Mouse (Mus musculus) neural tube, embryonic 13.5 days (tissue): ENCODE results near the gene Prdm16. TPM values are rescaled to one million over a fixed set of nuclear protein-coding genes. Genes with fewer than 3 reads are reported as not detected.
A peak's percentile ranks its signal among the peaks of the same experiment; 100 is the strongest.

Experiments used
- ATAC-seq: fragments of 200-750 bp; cut with Nextera tagmentation; 2 replicates; pipeline ENCODE4 v1.8.0; 2017; ENCODE audit warnings: low read depth, mild to moderate bottlenecking, moderate TSS enrichment, moderate library complexity
- H3K27ac ChIP-seq: fragments of 300-500 bp; sonication (generic); replicated peaks from 2 replicates; pipeline ENCODE4 v1.5.1; 2015; ENCODE audit warnings: moderate library complexity, mild to moderate bottlenecking, inconsistent platforms
- H3K27me3 ChIP-seq: fragments of 300-500 bp; sonication (generic); 2 replicates; pipeline ENCODE4 v1.6.1; 2015; ENCODE audit warnings: mild to moderate bottlenecking, inconsistent platforms
- H3K36me3 ChIP-seq: fragments of 300-500 bp; sonication (generic); 2 replicates; pipeline ENCODE4 v1.6.1; 2015; ENCODE audit warnings: mild to moderate bottlenecking, inconsistent platforms
- H3K4me1 ChIP-seq: fragments of 300-500 bp; sonication (generic); replicated peaks from 2 replicates; pipeline ENCODE4 v1.6.1; 2015; ENCODE audit warnings: inconsistent platforms
- H3K4me2 ChIP-seq: fragments of 300-500 bp; sonication (generic); 2 replicates; pipeline ENCODE4 v1.6.1; 2015; ENCODE audit warnings: inconsistent platforms, mild to moderate bottlenecking, moderate library complexity
- H3K4me3 ChIP-seq: fragments of 300-500 bp; sonication (generic); 2 replicates; pipeline ENCODE4 v1.5.1; 2015; ENCODE audit warnings: mild to moderate bottlenecking, inconsistent platforms
- H3K9ac ChIP-seq: fragments of 300-500 bp; sonication (generic); 2 replicates; pipeline ENCODE4 v1.6.1; 2015; ENCODE audit warnings: moderate library complexity, mild to moderate bottlenecking, inconsistent platforms
- H3K9me3 ChIP-seq: fragments of 300-500 bp; sonication (generic); 2 replicates; pipeline ENCODE4 v1.6.1; 2016; ENCODE audit warnings: inconsistent platforms
- WGBS: fragments of 180-500 bp; shearing (Covaris S2); methylation state at CpG from one replicate; pipeline ENCODE4 v1.1.7; 2015; 5-methylcytosine and 5-hydroxymethylcytosine counted together
- polyA plus RNA-seq: library from polyadenylated mRNA; unstranded; fragments of >200 nt; fragmentation: Nextera tagmentation; extraction: Ambion mirVana; gene quantifications from 2 replicates; pipeline ENCODE4 v1.2.1, GENCODE M21; 2015

Gene Prdm16
- polyA plus RNA-seq, 1 experiment from 2014 or later, result 10.0 TPM

DNA sequence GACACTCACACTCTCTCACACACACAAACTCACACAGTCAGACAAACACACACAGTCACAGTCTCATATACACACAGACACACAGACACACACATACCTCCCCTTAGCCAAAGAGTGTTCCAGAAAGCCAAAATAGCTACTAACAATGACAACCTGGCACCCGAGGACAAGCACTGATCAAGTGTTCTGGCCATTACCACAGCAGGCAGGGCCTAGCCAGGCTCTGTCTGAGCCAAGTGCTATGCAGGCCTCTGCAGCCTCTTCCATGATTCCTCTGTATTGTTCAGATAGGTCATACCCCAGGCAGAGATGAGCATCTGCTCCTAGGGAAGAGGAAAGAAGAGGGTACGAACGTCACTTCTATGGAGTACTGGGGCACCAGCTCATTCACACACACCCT lies 13.4 kb downstream of the Prdm16 start:
- ATAC-seq, result no peak
- Histone ChIP-seq H3K36me3 (no peaks in the 10 kb centered on the region), H3K27me3 (peaks cover 76% of the 10 kb centered on the region), H3K9me3 (no peaks in the 10 kb centered on the region), H3K4me2 (no peak overlapping the region), H3K27ac (no peak overlapping the region), H3K4me3 (no peak overlapping the region), H3K4me1 (peaks cover 42% of the 10 kb centered on the region), H3K9ac (no peak overlapping the region)
- WGBS, result 66% methylated on average over 3 of the region's 3 CpGs

DNA sequence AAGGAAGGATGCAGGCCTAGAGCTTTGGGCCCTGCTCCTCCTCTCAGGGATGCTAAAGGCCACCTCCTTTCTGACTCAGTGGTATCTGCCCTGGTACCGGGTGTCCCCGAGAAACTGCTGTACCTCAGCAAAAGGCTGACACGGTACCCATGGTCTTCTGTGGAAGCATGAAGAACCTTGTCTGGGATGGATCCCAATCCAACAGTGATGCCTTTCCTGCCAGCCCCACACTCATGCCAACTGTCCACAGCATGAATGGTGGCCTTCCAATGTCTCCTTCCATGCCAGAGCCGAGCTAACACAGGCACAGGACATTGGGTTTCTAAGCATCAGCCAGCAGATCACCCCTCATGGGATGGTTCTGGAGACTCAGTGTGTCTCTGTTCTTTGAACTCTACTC lies 14.2 kb downstream of the Prdm16 start:
- H3K4me3 ChIP-seq, result no peak overlapping the region
- peaks cover 43% of the 10 kb centered on the region for H3K4me1 ChIP-seq
- H3K4me2 ChIP-seq, result no peak overlapping the region
- peaks cover 75% of the 10 kb centered on the region for H3K27me3 ChIP-seq
- no peaks in the 10 kb centered on the region for H3K9me3 ChIP-seq
- no peak overlapping the region for H3K9ac ChIP-seq
- no peak overlapping the region for H3K27ac ChIP-seq
- H3K36me3 ChIP-seq, result no peaks in the 10 kb centered on the region
- WGBS, result 89% methylated on average over 4 of the region's 4 CpGs
- ATAC-seq, result no peak

DNA sequence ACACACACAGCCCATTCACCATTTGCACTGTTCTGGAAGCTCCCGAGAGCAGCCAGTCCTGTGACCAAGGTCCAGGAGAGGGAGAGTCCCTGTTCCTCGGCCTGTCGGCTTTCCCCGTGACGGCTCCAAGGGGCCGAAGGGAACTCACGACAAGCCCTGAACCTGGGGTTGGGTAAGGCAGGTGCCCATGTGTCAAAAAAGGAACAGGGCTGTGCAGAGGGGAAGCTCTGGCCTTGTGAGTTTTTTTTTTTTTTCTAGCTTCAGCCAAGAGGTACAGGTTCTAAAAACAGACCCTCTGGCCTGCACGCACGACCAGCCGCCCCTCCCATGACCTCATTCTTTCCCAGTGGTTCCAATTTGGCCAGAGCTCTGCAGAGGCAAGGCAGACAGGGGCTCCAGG lies 25.5 kb downstream of the Prdm16 start:
- 91% methylated on average over 10 of the region's 10 CpGs for WGBS
- no peak overlapping the region for H3K4me3 ChIP-seq
- ATAC-seq, result no peak
- H3K36me3 ChIP-seq, result no peaks in the 10 kb centered on the region
- no peak overlapping the region for H3K27ac ChIP-seq
- peaks cover 29% of the 10 kb centered on the region for H3K27me3 ChIP-seq
- no peak overlapping the region for H3K4me2 ChIP-seq
- H3K9ac ChIP-seq, result no peak overlapping the region
- H3K4me1 ChIP-seq, result no peaks in the 10 kb centered on the region
- H3K9me3 ChIP-seq, result no peaks in the 10 kb centered on the region

DNA sequence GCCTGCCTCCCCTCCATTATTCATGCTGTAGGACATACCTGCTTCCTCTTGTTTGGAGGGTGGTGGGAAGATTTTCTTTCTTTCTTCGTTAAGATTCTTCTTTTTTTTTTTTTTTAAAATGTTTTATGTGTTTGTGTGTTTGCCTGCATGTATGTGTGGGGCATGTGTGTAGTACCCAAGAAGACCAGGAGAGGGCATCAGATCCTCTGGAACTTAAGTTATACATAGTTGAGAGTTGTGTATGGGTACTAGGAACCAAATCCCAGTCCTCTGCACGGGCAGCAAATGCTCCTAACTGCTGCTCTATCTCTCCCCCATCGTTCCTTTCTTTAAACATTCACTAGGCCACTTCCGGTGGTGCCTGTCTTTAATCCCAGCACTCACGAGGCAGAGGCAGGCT lies 28.9 kb downstream of the Prdm16 start:
- Histone ChIP-seq H3K9me3 (no peaks in the 10 kb centered on the region), H3K4me2 (no peak overlapping the region), H3K36me3 (no peaks in the 10 kb centered on the region), H3K27ac (no peak overlapping the region), H3K27me3 (peaks cover 22% of the 10 kb centered on the region), H3K4me3 (no peak overlapping the region), H3K9ac (no peak overlapping the region), H3K4me1 (peaks cover 21% of the 10 kb centered on the region)
- no peak for ATAC-seq
- 89% methylated on average over 5 of the region's 5 CpGs for WGBS

DNA sequence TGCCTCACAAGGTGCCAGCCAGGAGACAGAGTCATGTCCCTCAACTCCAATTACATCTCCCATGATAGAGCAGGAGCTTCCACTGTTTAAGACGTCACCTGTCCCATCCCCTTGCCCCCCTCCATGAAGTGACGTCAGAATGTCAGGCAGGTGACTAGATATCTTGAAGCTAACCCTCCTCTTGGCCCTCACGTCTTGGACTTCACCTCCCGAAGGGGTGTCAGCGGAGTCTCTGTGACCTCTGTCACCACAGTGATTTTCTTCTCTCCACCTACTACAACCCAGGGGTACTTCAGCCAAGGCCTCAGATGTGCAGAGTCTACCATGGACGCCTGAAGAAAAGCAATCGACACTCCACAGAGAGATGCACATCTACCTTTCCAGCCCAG lies 32.2 kb downstream of the Prdm16 start:
- 59% methylated on average over 7 of the region's 7 CpGs for whole genome bisulfite sequencing
- no peak overlapping the region for H3K27ac ChIP-seq
- H3K4me1 ChIP-seq, result peaks cover 54% of the 10 kb centered on the region
- no peak for ATAC-seq
- no peak overlapping the region for H3K4me3 ChIP-seq
- H3K9me3 ChIP-seq, result no peaks in the 10 kb centered on the region
- H3K36me3 ChIP-seq, result no peaks in the 10 kb centered on the region
- H3K4me2 ChIP-seq, result no peak overlapping the region
- H3K9ac ChIP-seq, result no peak overlapping the region
- H3K27me3 ChIP-seq, result peaks cover 32% of the 10 kb centered on the region

DNA sequence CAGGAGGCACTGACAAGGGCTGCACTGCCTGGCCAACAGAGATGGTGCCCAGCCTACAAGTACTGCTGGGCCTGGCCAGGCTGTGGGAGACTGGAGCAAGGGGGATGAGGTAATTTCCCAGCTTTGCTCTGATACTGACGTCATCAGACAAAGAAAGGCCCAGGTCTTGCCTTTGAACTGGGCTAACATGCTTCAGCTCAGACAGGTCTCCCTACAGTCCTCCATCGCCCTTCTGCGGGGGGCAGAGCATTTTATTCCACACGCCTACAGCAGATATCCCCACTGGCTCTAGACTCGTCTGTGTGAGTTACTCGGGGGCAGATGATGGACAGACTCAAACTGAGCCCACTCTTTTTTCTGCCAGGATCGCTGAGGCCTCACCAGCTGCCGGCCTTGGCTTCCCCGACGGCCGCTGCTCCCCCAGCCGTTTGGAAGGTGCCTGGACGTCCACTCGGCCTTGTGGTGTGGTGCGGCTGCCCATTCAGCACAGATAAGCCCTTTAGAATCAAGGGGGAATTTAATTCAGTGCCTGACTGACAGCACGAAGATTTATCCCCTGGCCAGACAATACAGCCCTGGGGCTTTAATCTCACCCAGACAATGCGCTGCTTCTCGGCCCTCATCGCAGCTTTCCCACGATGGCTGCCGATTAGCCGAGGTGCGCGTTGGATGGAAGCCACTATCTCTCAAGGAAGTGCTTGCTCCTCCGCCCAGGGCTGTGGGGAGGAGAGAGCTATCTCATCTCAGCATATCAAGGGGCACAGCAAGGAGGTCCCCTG lies 32.8 kb downstream of the Prdm16 start:
- H3K9ac ChIP-seq, result no peak overlapping the region
- H3K27me3 ChIP-seq, result peaks cover 38% of the 10 kb centered on the region
- H3K27ac ChIP-seq, result peak overlapping the region; percentile 46; the same call in 1 of the 2 replicates
- H3K4me3 ChIP-seq, result no peak overlapping the region
- H3K9me3 ChIP-seq, result no peaks in the 10 kb centered on the region
- WGBS, result 17% methylated on average over 25 of the region's 25 CpGs
- H3K4me2 ChIP-seq, result no peak overlapping the region
- no peaks in the 10 kb centered on the region for H3K36me3 ChIP-seq
- H3K4me1 ChIP-seq, result peaks cover 60% of the 10 kb centered on the region
- ATAC-seq, result peak; percentile 38

DNA sequence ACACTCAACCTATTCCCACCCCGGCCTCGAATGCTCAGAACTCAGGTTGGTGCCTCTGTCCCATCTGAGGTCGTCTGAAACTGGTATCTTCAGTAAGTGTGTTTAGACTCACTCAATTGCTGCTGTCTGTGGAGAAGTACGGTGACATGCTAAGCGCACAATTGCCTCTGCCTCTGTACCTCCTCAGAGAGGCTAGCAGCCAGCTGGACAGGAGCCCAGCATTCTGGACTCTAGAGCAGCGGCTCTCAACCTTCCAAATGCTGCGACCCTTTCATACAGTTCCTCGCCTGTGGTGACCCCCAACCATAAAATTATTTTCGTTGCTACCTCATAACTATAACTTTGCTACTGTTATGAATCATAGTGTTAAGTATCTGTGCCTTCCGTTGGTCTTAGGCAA lies 34.3 kb downstream of the Prdm16 start:
- Histone ChIP-seq H3K4me2 (no peak overlapping the region), H3K9me3 (no peaks in the 10 kb centered on the region), H3K9ac (no peak overlapping the region), H3K36me3 (no peaks in the 10 kb centered on the region), H3K4me3 (no peak overlapping the region), H3K27me3 (peaks cover 52% of the 10 kb centered on the region), H3K27ac (no peak overlapping the region), H3K4me1 (peaks cover 74% of the 10 kb centered on the region)
- WGBS, result 66% methylated on average over 10 of the region's 10 CpGs
- no peak for ATAC-seq

DNA sequence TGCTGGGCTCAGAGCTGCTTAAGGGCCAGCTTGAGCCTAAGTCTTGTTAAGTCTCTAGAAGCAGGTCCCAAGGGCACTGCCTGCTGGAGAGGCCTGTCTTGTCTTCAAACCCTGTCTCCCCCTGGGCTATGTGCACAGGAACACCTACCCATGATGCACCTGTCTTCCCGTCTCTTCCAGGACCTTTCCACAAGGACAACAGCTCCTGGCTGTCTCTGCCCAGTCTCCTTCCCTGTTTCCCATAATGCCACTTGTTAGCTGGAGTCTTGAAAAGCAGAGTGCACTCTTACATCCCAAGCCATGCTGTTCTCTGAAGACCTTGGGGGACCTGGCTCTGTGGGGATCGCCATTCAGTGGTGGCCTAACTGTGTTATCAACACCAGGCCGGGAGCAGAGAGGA lies 35.7 kb downstream of the Prdm16 start:
- no peak overlapping the region for H3K27ac ChIP-seq
- no peak overlapping the region for H3K9ac ChIP-seq
- H3K4me1 ChIP-seq, result peaks cover 87% of the 10 kb centered on the region
- WGBS, result 47% methylated on average over 3 of the region's 3 CpGs
- H3K27me3 ChIP-seq, result peaks cover 54% of the 10 kb centered on the region
- H3K4me2 ChIP-seq, result no peak overlapping the region
- no peak overlapping the region for H3K4me3 ChIP-seq
- H3K36me3 ChIP-seq, result no peaks in the 10 kb centered on the region
- H3K9me3 ChIP-seq, result no peaks in the 10 kb centered on the region
- no peak for ATAC-seq

DNA sequence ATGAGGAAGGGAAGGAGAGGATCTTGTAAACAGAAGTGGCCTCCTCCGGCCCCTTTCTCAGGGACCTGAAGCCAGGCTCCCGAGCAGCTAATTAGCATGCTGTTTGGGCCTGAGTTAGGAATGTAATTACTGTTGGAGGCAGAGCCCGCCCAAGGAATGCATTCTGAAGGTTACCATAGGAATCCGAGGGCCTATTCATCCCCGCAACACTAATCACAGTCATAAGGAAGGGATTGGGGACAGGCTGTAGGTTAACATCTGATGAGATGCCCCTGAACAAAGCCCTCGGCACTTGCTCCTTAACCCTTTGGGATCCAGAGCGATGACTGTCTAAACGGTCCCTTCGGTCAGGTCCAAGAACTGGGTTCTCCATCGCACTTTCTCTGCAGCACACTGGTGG lies 36.7 kb downstream of the Prdm16 start:
- Histone ChIP-seq H3K4me2 (no peak overlapping the region), H3K9me3 (no peaks in the 10 kb centered on the region), H3K27me3 (peaks cover 51% of the 10 kb centered on the region), H3K4me3 (no peak overlapping the region), H3K27ac (peak overlapping the region; percentile 59), H3K4me1 (peaks cover 95% of the 10 kb centered on the region), H3K36me3 (no peaks in the 10 kb centered on the region), H3K9ac (no peak overlapping the region)
- peak; percentile 48; the same call in 1 of the 2 replicates for ATAC-seq
- WGBS, result 6% methylated on average over 10 of the region's 10 CpGs

DNA sequence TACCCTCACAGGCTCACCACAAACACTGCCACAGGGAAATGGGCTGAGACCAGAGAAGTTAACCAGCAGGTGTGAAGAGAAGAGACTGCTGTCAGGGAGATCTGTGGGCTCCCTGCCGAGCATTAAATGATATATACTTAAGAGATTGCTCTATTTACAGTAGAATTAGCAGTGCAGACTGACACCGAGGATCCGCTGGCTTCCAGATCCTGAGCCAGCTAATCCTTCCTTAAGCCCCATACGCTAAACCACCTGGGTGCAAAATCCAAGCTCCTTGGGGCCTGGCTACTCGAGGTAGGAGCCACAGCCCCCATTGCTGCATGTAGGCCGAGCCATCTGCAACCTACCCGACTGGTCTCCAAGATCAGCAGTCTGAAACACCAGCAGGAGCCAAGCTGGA lies 38.3 kb downstream of the Prdm16 start:
- Histone ChIP-seq H3K27me3 (peaks cover 50% of the 10 kb centered on the region), H3K36me3 (no peaks in the 10 kb centered on the region), H3K4me1 (peaks cover 96% of the 10 kb centered on the region), H3K4me3 (no peak overlapping the region), H3K27ac (no peak overlapping the region), H3K9ac (no peak overlapping the region), H3K9me3 (no peaks in the 10 kb centered on the region), H3K4me2 (no peak overlapping the region)
- 56% methylated on average over 7 of the region's 7 CpGs for WGBS
- no peak for ATAC-seq

DNA sequence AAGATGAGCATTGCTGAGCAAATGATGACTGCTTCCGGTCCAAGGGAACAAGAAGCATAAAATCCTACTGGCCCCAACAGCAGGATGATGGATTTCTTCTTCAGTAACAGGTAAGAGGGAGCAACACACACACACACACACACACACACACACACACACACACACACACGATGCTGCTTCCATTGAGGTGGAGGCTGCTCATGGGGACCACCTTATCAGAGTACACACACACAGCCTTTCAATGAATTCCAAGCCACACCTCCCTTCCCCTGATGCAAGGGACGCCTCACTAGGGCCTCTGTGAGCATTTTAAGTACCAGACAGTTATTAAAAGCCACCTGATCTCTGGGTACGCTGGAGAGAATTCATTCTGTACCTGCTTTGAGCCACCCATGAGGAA lies 39.9 kb downstream of the Prdm16 start:
- Histone ChIP-seq H3K36me3 (no peaks in the 10 kb centered on the region), H3K4me1 (peaks cover 96% of the 10 kb centered on the region), H3K9ac (no peak overlapping the region), H3K4me3 (no peak overlapping the region), H3K27ac (no peak overlapping the region), H3K9me3 (no peaks in the 10 kb centered on the region), H3K27me3 (peaks cover 58% of the 10 kb centered on the region), H3K4me2 (no peak overlapping the region)
- 61% methylated on average over 4 of the region's 4 CpGs for WGBS
- no peak for ATAC-seq

DNA sequence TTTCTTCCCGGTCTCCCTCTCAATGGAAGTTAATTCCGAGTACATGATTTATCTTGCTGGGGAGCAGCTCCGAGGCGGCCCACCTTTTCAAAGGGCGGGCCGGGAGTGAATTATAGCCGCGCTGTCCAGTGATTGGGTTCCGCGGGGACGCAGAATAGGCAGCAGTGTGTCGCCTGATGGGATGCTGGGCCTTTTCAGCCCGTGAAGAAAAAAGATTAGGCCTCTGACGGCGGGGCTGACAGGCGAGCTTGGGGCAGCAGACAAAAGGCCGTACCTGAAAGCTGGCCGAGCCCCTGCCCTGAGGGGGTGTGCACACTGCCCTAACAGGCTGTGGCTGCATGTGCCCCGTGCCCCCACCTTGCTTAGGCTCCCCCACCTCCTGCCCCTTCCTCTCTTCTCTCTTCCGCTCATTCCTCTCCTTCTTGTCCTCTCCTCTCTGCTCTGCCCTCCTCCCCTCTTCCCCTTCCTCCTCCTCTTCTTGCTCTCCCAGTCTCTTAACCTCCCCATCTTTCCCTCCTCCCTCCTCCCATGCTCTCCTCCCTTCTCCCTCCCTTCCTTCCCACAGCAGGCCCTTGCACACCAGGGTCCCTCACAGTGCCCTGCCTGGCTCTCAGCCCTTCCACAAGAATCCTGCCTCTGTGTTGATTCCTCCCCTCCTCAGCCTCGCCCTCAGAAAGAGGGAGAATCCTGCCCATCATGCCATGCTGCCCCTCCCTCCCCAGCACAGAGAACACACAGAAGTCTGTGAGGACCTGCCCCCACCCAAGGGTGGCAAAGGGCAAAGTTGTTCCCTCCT lies 41.7 kb downstream of the Prdm16 start:
- no peak overlapping the region for H3K4me3 ChIP-seq
- peak overlapping the region; percentile 37 for H3K4me2 ChIP-seq
- H3K36me3 ChIP-seq, result no peaks in the 10 kb centered on the region
- peaks cover 82% of the 10 kb centered on the region for H3K4me1 ChIP-seq
- H3K9ac ChIP-seq, result peak overlapping the region; percentile 57; the same call in 1 of the 2 replicates
- H3K9me3 ChIP-seq, result no peaks in the 10 kb centered on the region
- ATAC-seq, result peak; percentile 70
- WGBS, result 6% methylated on average over 21 of the region's 21 CpGs
- H3K27me3 ChIP-seq, result peaks cover 65% of the 10 kb centered on the region
- peak overlapping the region; percentile 86 for H3K27ac ChIP-seq
